Mouse (Mus musculus): ENCODE data around the gene Klhl3. TPM values are rescaled to one million over a fixed set of nuclear protein-coding genes. Genes with fewer than 3 reads are reported as not detected.

Klhl3 gene
- polyA plus RNA-seq, 1 experiment, result 0.25 TPM

- no peaks in the 10 kb centered on the region for H3K4me1 ChIP-seq (ENCODE audit: control insufficient read depth, insufficient read depth, low read length)
- no peak overlapping the region for H3K9ac ChIP-seq (ENCODE audit: low read depth, poor library complexity, severe bottlenecking)
- TF ChIP-seq POLR2A (IDR thresholded peaks at IDR 0.05; ENCODE audit: insufficient read depth, low read length) (no peak), EP300 (IDR thresholded peaks at IDR 0.05; ENCODE audit: insufficient read depth, low read depth, low read length) (no peak), CTCF (IDR thresholded peaks at IDR 0.05; ENCODE audit: low read depth, low read length) (peak; percentile 29)
- H3K27me3 ChIP-seq (ENCODE audit: control insufficient read depth, insufficient read depth, low read length, poor library complexity, severe bottlenecking), result no peaks in the 10 kb centered on the region
- H3K27ac ChIP-seq (ENCODE audit: insufficient read depth, low read length), result no peak overlapping the region
- no peaks in the 10 kb centered on the region for H3K9me3 ChIP-seq (replicated peaks; ENCODE audit: control insufficient read depth, insufficient read depth, low read length, poor library complexity, severe bottlenecking)
- H3K4me3 ChIP-seq (ENCODE audit: low read depth, low read length), result no peak overlapping the region
- no peaks in the 10 kb centered on the region for H3K36me3 ChIP-seq (ENCODE audit: control insufficient read depth, insufficient read depth, low read length, poor library complexity, severe bottlenecking)
These were observed 129.2 kb downstream of the Klhl3 start for GRCm38 (mm10) chr13:57984163-57984562.

- Histone ChIP-seq H3K27ac (ENCODE audit: insufficient read depth, low read length) (no peak overlapping the region), H3K36me3 (ENCODE audit: control insufficient read depth, insufficient read depth, low read length, poor library complexity, severe bottlenecking) (no peaks in the 10 kb centered on the region), H3K27me3 (ENCODE audit: control insufficient read depth, insufficient read depth, low read length, poor library complexity, severe bottlenecking) (no peaks in the 10 kb centered on the region), H3K9me3 (replicated peaks; ENCODE audit: control insufficient read depth, insufficient read depth, low read length, poor library complexity, severe bottlenecking) (no peaks in the 10 kb centered on the region), H3K4me1 (ENCODE audit: control insufficient read depth, insufficient read depth, low read length) (no peaks in the 10 kb centered on the region), H3K4me3 (ENCODE audit: low read depth, low read length) (no peak overlapping the region), H3K9ac (ENCODE audit: low read depth, poor library complexity, severe bottlenecking) (no peak overlapping the region)
- TF ChIP-seq CTCF (IDR thresholded peaks at IDR 0.05; ENCODE audit: low read depth, low read length) (no peak), POLR2A (IDR thresholded peaks at IDR 0.05; ENCODE audit: insufficient read depth, low read length) (no peak), EP300 (IDR thresholded peaks at IDR 0.05; ENCODE audit: insufficient read depth, low read depth, low read length) (no peak)
These were observed 130.1 kb downstream of the Klhl3 start for GRCm38 (mm10) chr13:57983330-57983729.

- Histone ChIP-seq H3K4me1 (ENCODE audit: control insufficient read depth, insufficient read depth, low read length) (no peaks in the 10 kb centered on the region), H3K27me3 (ENCODE audit: control insufficient read depth, insufficient read depth, low read length, poor library complexity, severe bottlenecking) (no peaks in the 10 kb centered on the region), H3K9me3 (replicated peaks; ENCODE audit: control insufficient read depth, insufficient read depth, low read length, poor library complexity, severe bottlenecking) (no peaks in the 10 kb centered on the region), H3K4me3 (ENCODE audit: low read depth, low read length) (no peak overlapping the region), H3K36me3 (ENCODE audit: control insufficient read depth, insufficient read depth, low read length, poor library complexity, severe bottlenecking) (no peaks in the 10 kb centered on the region), H3K9ac (ENCODE audit: low read depth, poor library complexity, severe bottlenecking) (no peak overlapping the region), H3K27ac (ENCODE audit: insufficient read depth, low read length) (no peak overlapping the region)
- TF ChIP-seq CTCF (IDR thresholded peaks at IDR 0.05; ENCODE audit: low read depth, low read length) (no peak), EP300 (IDR thresholded peaks at IDR 0.05; ENCODE audit: insufficient read depth, low read depth, low read length) (no peak), POLR2A (IDR thresholded peaks at IDR 0.05; ENCODE audit: insufficient read depth, low read length) (no peak)
These were observed 130.5 kb downstream of the Klhl3 start for GRCm38 (mm10) chr13:57982904-57983303.

GRCm38 (mm10) chr13:57980679-57981078 is 132.7 kb downstream of the Klhl3 start:
- Histone ChIP-seq H3K4me1 (ENCODE audit: control insufficient read depth, insufficient read depth, low read length) (no peaks in the 10 kb centered on the region), H3K27me3 (ENCODE audit: control insufficient read depth, insufficient read depth, low read length, poor library complexity, severe bottlenecking) (no peaks in the 10 kb centered on the region), H3K4me3 (ENCODE audit: low read depth, low read length) (no peak overlapping the region), H3K9ac (ENCODE audit: low read depth, poor library complexity, severe bottlenecking) (no peak overlapping the region), H3K36me3 (ENCODE audit: control insufficient read depth, insufficient read depth, low read length, poor library complexity, severe bottlenecking) (no peaks in the 10 kb centered on the region), H3K9me3 (replicated peaks; ENCODE audit: control insufficient read depth, insufficient read depth, low read length, poor library complexity, severe bottlenecking) (peaks cover 4% of the 10 kb centered on the region; the same call in 1 of the 2 replicates), H3K27ac (ENCODE audit: insufficient read depth, low read length) (no peak overlapping the region)
- TF ChIP-seq POLR2A (IDR thresholded peaks at IDR 0.05; ENCODE audit: insufficient read depth, low read length) (no peak), CTCF (IDR thresholded peaks at IDR 0.05; ENCODE audit: low read depth, low read length) (no peak), EP300 (IDR thresholded peaks at IDR 0.05; ENCODE audit: insufficient read depth, low read depth, low read length) (no peak)

GRCm38 (mm10) chr13:57980071-57980470 is 133.3 kb downstream of the Klhl3 start:
- no peak overlapping the region for H3K4me3 ChIP-seq (ENCODE audit: low read depth, low read length)
- no peaks in the 10 kb centered on the region for H3K36me3 ChIP-seq (ENCODE audit: control insufficient read depth, insufficient read depth, low read length, poor library complexity, severe bottlenecking)
- no peak for TF ChIP-seq CTCF (IDR thresholded peaks at IDR 0.05; ENCODE audit: low read depth, low read length)
- no peak for TF ChIP-seq POLR2A (IDR thresholded peaks at IDR 0.05; ENCODE audit: insufficient read depth, low read length)
- no peak for TF ChIP-seq EP300 (IDR thresholded peaks at IDR 0.05; ENCODE audit: insufficient read depth, low read depth, low read length)
- H3K9ac ChIP-seq (ENCODE audit: low read depth, poor library complexity, severe bottlenecking), result no peak overlapping the region
- H3K9me3 ChIP-seq (replicated peaks; ENCODE audit: control insufficient read depth, insufficient read depth, low read length, poor library complexity, severe bottlenecking), result peaks cover 4% of the 10 kb centered on the region; the same call in 1 of the 2 replicates
- H3K4me1 ChIP-seq (ENCODE audit: control insufficient read depth, insufficient read depth, low read length), result no peaks in the 10 kb centered on the region
- no peak overlapping the region for H3K27ac ChIP-seq (ENCODE audit: insufficient read depth, low read length)
- no peaks in the 10 kb centered on the region for H3K27me3 ChIP-seq (ENCODE audit: control insufficient read depth, insufficient read depth, low read length, poor library complexity, severe bottlenecking)

GRCm38 (mm10) chr13:57978931-57979330 is 134.5 kb downstream of the Klhl3 start:
- Histone ChIP-seq H3K9me3 (replicated peaks; ENCODE audit: control insufficient read depth, insufficient read depth, low read length, poor library complexity, severe bottlenecking) (peaks cover 4% of the 10 kb centered on the region; the same call in 1 of the 2 replicates), H3K36me3 (ENCODE audit: control insufficient read depth, insufficient read depth, low read length, poor library complexity, severe bottlenecking) (no peaks in the 10 kb centered on the region), H3K27me3 (ENCODE audit: control insufficient read depth, insufficient read depth, low read length, poor library complexity, severe bottlenecking) (no peaks in the 10 kb centered on the region), H3K4me1 (ENCODE audit: control insufficient read depth, insufficient read depth, low read length) (no peaks in the 10 kb centered on the region), H3K4me3 (ENCODE audit: low read depth, low read length) (peak overlapping the region; percentile 39; the same call in 1 of the 2 replicates), H3K9ac (ENCODE audit: low read depth, poor library complexity, severe bottlenecking) (no peak overlapping the region), H3K27ac (ENCODE audit: insufficient read depth, low read length) (no peak overlapping the region)
- TF ChIP-seq POLR2A (IDR thresholded peaks at IDR 0.05; ENCODE audit: insufficient read depth, low read length), result no peak

Measured in ES-Bruce4 (cell line).